Mouse (Mus musculus) midbrain, embryonic 13.5 days (tissue): ENCODE data around the gene Acaca. TPM values are rescaled to one million over a fixed set of nuclear protein-coding genes. Genes with fewer than 3 reads are reported as not detected.
A peak's percentile ranks its signal among the peaks of the same experiment; 100 is the strongest.

ENCODE experiments used
- ATAC-seq: fragments of 200-750 bp; cut with Nextera tagmentation; 2 replicates; pipeline ENCODE4 v1.8.0; 2017; ENCODE audit warnings: mild to moderate bottlenecking, moderate TSS enrichment, moderate library complexity
- H3K27ac ChIP-seq: fragments of 300-500 bp; sonication (generic); 2 replicates; pipeline ENCODE4 v1.5.1; 2015; ENCODE audit warnings: inconsistent platforms, mild to moderate bottlenecking, moderate library complexity
- H3K27me3 ChIP-seq: fragments of 300-500 bp; sonication (generic); 2 replicates; pipeline ENCODE4 v1.6.1; 2015; ENCODE audit warnings: mild to moderate bottlenecking, inconsistent platforms
- H3K36me3 ChIP-seq: fragments of 300-500 bp; sonication (generic); 2 replicates; pipeline ENCODE4 v1.6.1; 2015; ENCODE audit warnings: mild to moderate bottlenecking, inconsistent platforms
- H3K4me1 ChIP-seq: fragments of 300-500 bp; sonication (generic); replicated peaks from 2 replicates; pipeline ENCODE4 v1.6.1; 2015; ENCODE audit warnings: inconsistent platforms
- H3K4me2 ChIP-seq: fragments of 300-500 bp; sonication (generic); replicated peaks from 2 replicates; pipeline ENCODE4 v1.6.1; 2015; ENCODE audit warnings: moderate library complexity, mild to moderate bottlenecking, inconsistent platforms
- H3K4me3 ChIP-seq: fragments of 300-500 bp; sonication (generic); replicated peaks from 2 replicates; pipeline ENCODE4 v1.5.1; 2015; ENCODE audit warnings: mild to moderate bottlenecking, inconsistent platforms
- H3K9ac ChIP-seq: fragments of 300-500 bp; sonication (generic); replicated peaks from 2 replicates; pipeline ENCODE4 v1.6.1; 2015; ENCODE audit warnings: mild to moderate bottlenecking, inconsistent platforms
- H3K9me3 ChIP-seq: fragments of 300-500 bp; sonication (generic); 2 replicates; pipeline ENCODE4 v1.6.1; 2016; ENCODE audit warnings: mild to moderate bottlenecking, inconsistent platforms
- WGBS: fragments of 180-500 bp; shearing (Covaris S2); methylation state at CpG from one replicate; pipeline ENCODE4 v1.1.7; 2015; 5-methylcytosine and 5-hydroxymethylcytosine counted together
- polyA plus RNA-seq: library from polyadenylated mRNA; unstranded; fragments of >200 nt; fragmentation: Nextera tagmentation; extraction: Ambion mirVana; gene quantifications from 2 replicates; pipeline ENCODE4 v1.2.1, GENCODE M21; 2015

Gene Acaca
- polyA plus RNA-seq, 1 experiment from 2014 or later = 28.3 TPM

DNA sequence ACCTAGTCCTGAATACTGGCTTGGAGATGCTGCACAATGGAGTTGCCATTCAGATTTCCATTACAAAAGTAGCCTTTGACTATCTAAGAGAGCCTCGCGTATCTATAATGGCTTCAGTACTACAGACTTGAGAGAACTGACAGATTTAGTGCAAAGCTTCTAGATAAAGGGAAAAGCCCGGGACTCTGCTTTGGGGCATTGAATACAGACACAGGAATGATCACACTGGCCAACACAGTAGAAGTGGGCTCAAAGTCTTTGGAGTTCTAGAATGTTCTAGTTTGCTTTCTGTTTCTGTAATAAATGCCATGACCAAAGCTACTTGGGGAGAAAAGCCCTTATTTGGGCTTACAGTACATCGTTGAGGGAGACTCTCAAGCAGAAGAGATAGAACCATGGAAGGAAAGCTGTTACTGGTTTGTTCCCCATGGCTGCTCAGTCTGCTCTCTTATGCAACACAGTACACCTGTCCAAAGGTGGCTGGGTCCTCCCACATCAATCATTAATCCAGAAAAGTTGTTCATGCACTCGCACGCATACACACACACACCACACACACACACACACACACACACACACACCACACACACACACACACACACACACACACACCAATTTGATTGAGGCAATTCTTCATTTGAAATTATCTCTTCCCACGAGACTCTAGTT lies 223.7 kb downstream of the Acaca start:
- Histone ChIP-seq H3K9ac (no peak overlapping the region), H3K27me3 (no peaks in the 10 kb centered on the region), H3K4me2 (no peak overlapping the region), H3K36me3 (no peaks in the 10 kb centered on the region), H3K9me3 (no peaks in the 10 kb centered on the region), H3K27ac (no peak overlapping the region), H3K4me3 (no peak overlapping the region), H3K4me1 (peaks cover 39% of the 10 kb centered on the region)
- no peak for ATAC-seq
- WGBS = 61% methylated on average over 7 of the region's 7 CpGs

DNA sequence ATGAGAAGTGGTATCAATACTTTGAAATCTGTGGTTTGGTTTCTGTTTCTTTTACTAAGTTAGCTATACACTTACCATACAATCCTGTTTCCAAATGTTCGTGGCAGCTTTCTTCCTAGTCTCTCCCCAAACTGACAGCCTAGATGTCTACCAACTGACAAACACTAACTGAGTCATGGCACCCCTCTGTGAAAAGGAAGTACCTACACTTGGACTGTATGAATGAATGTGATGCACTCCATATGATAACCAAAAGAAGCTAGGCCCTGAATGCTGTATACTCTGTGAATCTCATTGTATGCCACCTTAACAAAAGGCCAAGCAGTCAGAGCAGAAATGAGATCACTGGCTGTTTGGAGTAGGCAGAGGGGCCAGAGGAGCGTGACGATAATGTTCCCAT lies 227.8 kb downstream of the Acaca start:
- no peak for ATAC-seq
- H3K4me1 ChIP-seq = peaks cover 23% of the 10 kb centered on the region
- no peak overlapping the region for H3K4me2 ChIP-seq
- H3K4me3 ChIP-seq = no peak overlapping the region
- no peak overlapping the region for H3K9ac ChIP-seq
- H3K9me3 ChIP-seq = no peaks in the 10 kb centered on the region
- H3K36me3 ChIP-seq = no peaks in the 10 kb centered on the region
- 0 out of 2 replicates have a peak overlapping the region, but pooled peaks have one; percentile 17 for H3K27ac ChIP-seq
- no peaks in the 10 kb centered on the region for H3K27me3 ChIP-seq
- WGBS = 78% methylated on average over 3 of the region's 3 CpGs

DNA sequence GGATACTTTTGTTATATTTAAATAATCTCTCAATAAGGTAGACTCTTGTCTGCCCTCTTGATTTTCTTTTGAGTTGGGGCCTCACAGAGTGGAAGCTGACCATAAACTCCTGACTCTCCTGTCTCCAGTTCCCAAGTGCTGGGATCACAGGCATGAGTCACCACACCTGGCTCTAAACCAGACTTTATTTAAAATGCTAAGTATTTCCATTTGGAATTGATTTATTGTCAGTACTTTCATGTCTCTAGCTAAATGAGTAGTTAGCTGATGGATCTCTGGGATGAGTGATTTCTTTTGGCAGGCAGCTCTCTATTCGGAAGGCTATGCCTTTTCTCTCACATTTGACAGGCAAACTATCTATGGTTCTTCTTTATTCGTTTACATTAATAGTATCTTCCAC lies 228.3 kb downstream of the Acaca start:
- peak overlapping the region; percentile 52; the same call in 1 of the 2 replicates for H3K27ac ChIP-seq
- ATAC-seq = no peak

DNA sequence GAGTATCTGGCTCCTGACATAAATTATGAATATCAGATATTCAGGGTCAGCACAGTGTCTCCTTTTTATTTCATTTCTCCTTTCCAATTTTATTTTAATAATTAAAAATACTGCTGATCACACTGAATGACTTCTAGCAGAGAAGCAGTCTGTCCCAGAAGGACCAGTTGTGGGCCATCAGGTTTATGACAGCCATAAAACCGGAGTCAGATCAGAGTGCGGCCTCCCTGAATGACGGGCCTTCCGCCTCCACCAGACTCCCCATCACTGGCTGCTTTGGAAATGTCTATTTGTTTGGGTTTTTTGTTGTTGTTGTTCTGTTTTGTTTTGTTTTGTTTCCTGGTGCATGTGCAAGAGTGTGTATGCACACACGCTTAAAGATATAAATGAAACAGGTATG lies 232.1 kb downstream of the Acaca start:
- WGBS = 82% methylated on average over 5 of the region's 5 CpGs
- H3K9ac ChIP-seq = no peak overlapping the region
- H3K9me3 ChIP-seq = no peaks in the 10 kb centered on the region
- H3K27me3 ChIP-seq = no peaks in the 10 kb centered on the region
- H3K27ac ChIP-seq = peak overlapping the region; percentile 70
- ATAC-seq = no peak
- no peak overlapping the region for H3K4me2 ChIP-seq
- H3K4me3 ChIP-seq = no peak overlapping the region
- H3K36me3 ChIP-seq = peaks cover 12% of the 10 kb centered on the region
- peaks cover 33% of the 10 kb centered on the region for H3K4me1 ChIP-seq

More for the DNA sequence above, 228.3 kb downstream of the Acaca start:
- H3K4me2 ChIP-seq = no peak overlapping the region
- H3K9me3 ChIP-seq = no peaks in the 10 kb centered on the region
- 82% methylated on average over 2 of the region's 2 CpGs for WGBS
- no peak overlapping the region for H3K4me3 ChIP-seq
- no peaks in the 10 kb centered on the region for H3K27me3 ChIP-seq
- H3K9ac ChIP-seq = no peak overlapping the region
- H3K36me3 ChIP-seq = no peaks in the 10 kb centered on the region
- H3K4me1 ChIP-seq = peaks cover 27% of the 10 kb centered on the region

GRCm38 (mm10) chr11:84362633-84363243 lies 233.3 kb downstream of the Acaca start:
- Histone ChIP-seq H3K4me3 (no peak overlapping the region), H3K9me3 (no peaks in the 10 kb centered on the region), H3K4me2 (no peak overlapping the region), H3K27me3 (no peaks in the 10 kb centered on the region), H3K36me3 (peaks cover 12% of the 10 kb centered on the region), H3K9ac (no peak overlapping the region), H3K27ac (peak overlapping the region; percentile 70), H3K4me1 (peaks cover 33% of the 10 kb centered on the region)
- 28% methylated on average over 6 of the region's 6 CpGs for whole genome bisulfite sequencing
- no peak for ATAC-seq

GRCm38 (mm10) chr11:84365313-84365712 lies 235.8 kb downstream of the Acaca start:
- peaks cover 12% of the 10 kb centered on the region for H3K36me3 ChIP-seq
- 77% methylated on average over 1 of the region's 1 CpGs for WGBS
- H3K4me1 ChIP-seq = peaks cover 32% of the 10 kb centered on the region

DNA sequence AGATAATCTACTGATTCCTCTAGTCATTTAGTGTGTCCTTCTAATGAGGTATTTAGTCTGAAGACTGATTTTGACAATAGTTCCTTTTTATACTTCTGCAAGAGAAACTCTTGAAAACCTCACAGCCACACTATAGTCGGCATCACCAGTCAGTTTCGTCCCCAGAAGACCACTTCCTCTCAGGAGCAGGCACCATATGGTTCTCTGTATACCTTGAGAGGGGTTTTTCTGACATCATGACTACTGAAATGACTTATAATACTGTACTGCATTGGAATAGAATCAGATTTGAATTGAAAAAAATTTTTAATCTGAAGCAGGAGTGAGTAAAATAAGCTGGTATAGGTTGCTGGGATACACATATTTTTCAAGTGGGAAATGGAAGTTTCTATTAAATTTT lies 239.4 kb downstream of the Acaca start:
- no peak overlapping the region for H3K27ac ChIP-seq
- no peak for ATAC-seq
- no peaks in the 10 kb centered on the region for H3K9me3 ChIP-seq
- peaks cover 15% of the 10 kb centered on the region for H3K4me1 ChIP-seq
- no peak overlapping the region for H3K9ac ChIP-seq
- no peak overlapping the region for H3K4me2 ChIP-seq
- H3K27me3 ChIP-seq = no peaks in the 10 kb centered on the region
- peaks cover 21% of the 10 kb centered on the region for H3K36me3 ChIP-seq
- 24% methylated on average over 2 of the region's 2 CpGs for WGBS
- no peak overlapping the region for H3K4me3 ChIP-seq

More at GRCm38 (mm10) chr11:84365313-84365712, 235.8 kb downstream of the Acaca start:
- Histone ChIP-seq H3K4me3 (no peak overlapping the region), H3K27me3 (no peaks in the 10 kb centered on the region), H3K27ac (no peak overlapping the region), H3K4me2 (no peak overlapping the region), H3K9ac (no peak overlapping the region), H3K9me3 (no peaks in the 10 kb centered on the region)
- ATAC-seq = no peak

GRCm38 (mm10) chr11:84373122-84373521 lies 243.7 kb downstream of the Acaca start:
- peak overlapping the region; percentile 37; the same call in 1 of the 2 replicates for H3K27ac ChIP-seq
- H3K4me2 ChIP-seq = no peak overlapping the region
- H3K4me3 ChIP-seq = no peak overlapping the region
- H3K27me3 ChIP-seq = no peaks in the 10 kb centered on the region
- no peak overlapping the region for H3K9ac ChIP-seq
- no peak for ATAC-seq
- H3K4me1 ChIP-seq = peaks cover 40% of the 10 kb centered on the region
- peaks cover 10% of the 10 kb centered on the region; the same call in 1 of the 2 replicates for H3K36me3 ChIP-seq
- H3K9me3 ChIP-seq = no peaks in the 10 kb centered on the region
- WGBS = 81% methylated on average over 4 of the region's 4 CpGs

DNA sequence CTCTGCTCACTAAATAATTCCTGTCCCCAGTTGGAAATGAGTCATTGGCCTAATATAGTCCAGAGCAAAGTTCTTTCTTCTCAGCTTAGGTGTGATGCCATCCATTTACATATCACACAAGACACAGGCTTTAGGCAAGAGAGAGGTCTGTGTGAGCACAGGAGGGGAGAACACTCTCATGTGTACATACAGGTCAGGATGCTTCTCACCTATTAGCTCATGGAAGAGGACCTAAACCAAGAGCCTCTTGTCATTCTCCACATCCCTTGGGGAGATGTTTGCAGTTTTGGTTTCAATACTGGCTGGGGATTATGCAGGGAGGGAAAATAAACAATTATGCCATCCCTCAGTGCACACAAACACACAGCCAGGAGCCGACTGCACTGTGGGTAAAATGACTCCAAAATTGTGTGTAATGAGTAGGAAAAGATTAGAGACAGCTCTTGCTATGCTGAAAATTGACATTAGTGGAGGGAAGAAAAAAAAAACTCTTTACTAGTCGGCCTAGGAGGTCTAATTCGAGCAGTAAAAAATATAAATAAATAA lies 246.6 kb downstream of the Acaca start:
- WGBS = 8% methylated on average over 3 of the region's 3 CpGs
- Histone ChIP-seq H3K4me1 (peaks cover 27% of the 10 kb centered on the region), H3K27ac (peak overlapping the region; percentile 79), H3K9ac (no peak overlapping the region), H3K36me3 (peaks cover 10% of the 10 kb centered on the region; the same call in 1 of the 2 replicates), H3K9me3 (no peaks in the 10 kb centered on the region), H3K4me2 (0 out of 2 replicates have a peak overlapping the region, but pooled peaks have one; percentile 9), H3K27me3 (no peaks in the 10 kb centered on the region), H3K4me3 (no peak overlapping the region)
- peak; percentile 48 for ATAC-seq

DNA sequence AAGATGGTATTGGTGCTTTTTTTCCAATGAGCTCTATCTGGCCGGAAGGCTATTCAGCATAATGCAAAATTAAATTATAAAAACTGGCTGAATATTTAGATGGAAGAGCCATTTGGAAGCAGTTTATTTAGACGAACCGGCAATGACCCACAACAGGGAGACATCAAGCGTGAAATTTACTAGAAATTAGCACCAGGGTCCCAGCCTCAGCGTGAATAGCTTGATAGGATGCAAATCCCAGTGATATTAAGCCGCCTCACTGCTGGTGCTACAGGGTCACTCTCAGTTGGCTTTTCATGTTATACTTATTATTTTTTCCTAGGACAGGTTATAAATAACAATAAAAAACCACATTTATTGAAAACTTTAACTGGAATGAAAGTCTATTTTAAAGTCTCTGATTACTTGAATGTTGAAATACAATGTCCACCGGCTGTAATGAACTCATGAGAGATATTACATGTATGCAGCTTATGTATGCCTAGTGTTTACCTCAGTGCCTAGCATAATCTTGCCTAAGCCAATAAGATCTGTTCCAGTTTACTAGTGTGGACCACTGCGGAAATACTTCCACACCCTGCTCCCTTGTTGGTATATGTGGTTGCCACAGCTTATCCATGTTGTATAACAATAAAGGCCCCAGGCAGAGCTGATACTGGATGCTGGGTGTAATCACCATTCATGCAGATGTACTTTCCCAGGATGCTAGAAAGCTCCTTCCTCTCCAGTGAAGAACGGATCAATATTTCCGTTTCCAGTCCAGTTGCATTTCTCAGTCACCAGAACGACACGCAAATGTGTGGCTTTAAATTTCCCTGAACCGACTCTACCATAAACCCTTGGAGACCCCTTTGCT lies 247.3 kb downstream of the Acaca start:
- Histone ChIP-seq H3K27me3 (no peaks in the 10 kb centered on the region), H3K9ac (no peak overlapping the region), H3K36me3 (peaks cover 10% of the 10 kb centered on the region; the same call in 1 of the 2 replicates), H3K9me3 (no peaks in the 10 kb centered on the region), H3K4me2 (no peak overlapping the region), H3K4me3 (no peak overlapping the region), H3K4me1 (peaks cover 26% of the 10 kb centered on the region), H3K27ac (peak overlapping the region; percentile 79)
- WGBS = 29% methylated on average over 13 of the region's 13 CpGs
- peak; percentile 69 for ATAC-seq

- H3K36me3 ChIP-seq = peaks cover 10% of the 10 kb centered on the region; the same call in 1 of the 2 replicates
- H3K27me3 ChIP-seq = no peaks in the 10 kb centered on the region
- no peak for ATAC-seq
Measured at GRCm38 (mm10) chr11:84382450-84382849, 253.0 kb downstream of the Acaca start.

More at GRCm38 (mm10) chr11:84382450-84382849, 253.0 kb downstream of the Acaca start:
- no peaks in the 10 kb centered on the region for H3K9me3 ChIP-seq
- H3K4me2 ChIP-seq = no peak overlapping the region
- H3K27ac ChIP-seq = peak overlapping the region; percentile 57; the same call in 1 of the 2 replicates
- no peak overlapping the region for H3K4me3 ChIP-seq
- peaks cover 24% of the 10 kb centered on the region; the same call in 1 of the 2 replicates for H3K4me1 ChIP-seq
- WGBS = 47% methylated on average over 13 of the region's 13 CpGs
- no peak overlapping the region for H3K9ac ChIP-seq
